Mouse (Mus musculus) hindbrain, embryonic 11.5 days (tissue): Measurements from ENCODE around the gene Prr36. TPM values are rescaled to one million over a fixed set of nuclear protein-coding genes. Genes with fewer than 3 reads are reported as not detected.
A peak's percentile ranks its signal among the peaks of the same experiment; 100 is the strongest.

ENCODE experiments used
- ATAC-seq: fragments of 200-750 bp; cut with Nextera tagmentation; 2 replicates; pipeline ENCODE4 v1.8.0; 2017; ENCODE audit warnings: mild to moderate bottlenecking, moderate TSS enrichment, moderate library complexity; ENCODE audit not compliant: low FRiP score
- DNase-seq: peaks from one replicate; pipeline ENCODE4 v3.0.0-alpha.2; 2015; ENCODE audit warnings: low spot score
- H3K27ac ChIP-seq: fragments of 300-500 bp; sonication (generic); 2 replicates; pipeline ENCODE4 v1.5.1; 2014; ENCODE audit warnings: mild to moderate bottlenecking, low read depth, low read length
- H3K27me3 ChIP-seq: fragments of 300-500 bp; sonication (generic); 2 replicates; pipeline ENCODE4 v1.6.1; 2014; ENCODE audit warnings: mild to moderate bottlenecking, low read length, moderate library complexity, mixed read lengths; ENCODE audit not compliant: control insufficient read depth, insufficient read depth
- H3K36me3 ChIP-seq: fragments of 300-500 bp; sonication (generic); 2 replicates; pipeline ENCODE4 v1.6.1; 2014; ENCODE audit warnings: mild to moderate bottlenecking, low read length, moderate library complexity, mixed read lengths; ENCODE audit not compliant: control insufficient read depth, insufficient read depth
- H3K4me1 ChIP-seq: fragments of 300-500 bp; sonication (generic); replicated peaks from 2 replicates; pipeline ENCODE4 v1.6.1; 2014; ENCODE audit warnings: low read length, mixed read lengths; ENCODE audit not compliant: control insufficient read depth, insufficient read depth
- H3K4me2 ChIP-seq: fragments of 300-500 bp; sonication (generic); replicated peaks from 2 replicates; pipeline ENCODE4 v1.6.1; 2014; ENCODE audit warnings: mild to moderate bottlenecking, low read depth, low read length
- H3K4me3 ChIP-seq: fragments of 300-500 bp; sonication (generic); 2 replicates; pipeline ENCODE4 v1.5.1; 2014; ENCODE audit warnings: low read depth, low read length
- H3K9ac ChIP-seq: fragments of 300-500 bp; sonication (generic); 2 replicates; pipeline ENCODE4 v1.6.1; 2014; ENCODE audit warnings: low read depth, low read length
- H3K9me3 ChIP-seq: fragments of 300-500 bp; sonication (generic); 2 replicates; pipeline ENCODE4 v1.6.1; 2016; ENCODE audit warnings: low read length; ENCODE audit not compliant: control insufficient read depth
- WGBS: fragments of 180-500 bp; shearing (Covaris S2); extraction: QIAGEN DNeasy Blood & Tissue Kit; methylation state at CpG from one replicate; pipeline ENCODE4 v1.1.7; 2014; 5-methylcytosine and 5-hydroxymethylcytosine counted together
- polyA plus RNA-seq: library from polyadenylated mRNA; unstranded; fragments of >200 nt; fragmentation: Nextera tagmentation; extraction: Ambion mirVana; gene quantifications from 2 replicates; pipeline ENCODE4 v1.2.1, GENCODE M21; 2014

Prr36 gene
- polyA plus RNA-seq, 1 experiment from 2014 or later: 33.5 TPM

- Histone ChIP-seq H3K9me3 (no peaks in the 10 kb centered on the region), H3K4me2 (no peak overlapping the region), H3K9ac (no peak overlapping the region), H3K36me3 (peaks cover 16% of the 10 kb centered on the region), H3K4me1 (0 out of 2 replicates have a peak, but pooled peaks cover 2% of the 10 kb centered on the region), H3K4me3 (no peak overlapping the region), H3K27ac (no peak overlapping the region), H3K27me3 (no peaks in the 10 kb centered on the region)
- ATAC-seq: no peak
- WGBS: 91% methylated on average over 8 of the region's 8 CpGs
- DNase-seq: no peak
Measured at GRCm38 (mm10) chr8:4247241-4247640, 30.0 kb upstream of the Prr36 start.

GRCm38 (mm10) chr8:4245737-4246136 is 28.5 kb upstream of the Prr36 start:
- Histone ChIP-seq H3K4me2 (no peak overlapping the region), H3K27me3 (no peaks in the 10 kb centered on the region), H3K4me3 (no peak overlapping the region), H3K9me3 (no peaks in the 10 kb centered on the region), H3K36me3 (peaks cover 16% of the 10 kb centered on the region), H3K27ac (no peak overlapping the region), H3K4me1 (0 out of 2 replicates have a peak, but pooled peaks cover 2% of the 10 kb centered on the region), H3K9ac (no peak overlapping the region)
- no peak for ATAC-seq
- no peak for DNase-seq
- WGBS: 90% methylated on average over 13 of the region's 13 CpGs

GRCm38 (mm10) chr8:4245061-4245460 is 27.8 kb upstream of the Prr36 start:
- no peaks in the 10 kb centered on the region for H3K9me3 ChIP-seq
- WGBS: 96% methylated on average over 5 of the region's 5 CpGs
- peaks cover 4% of the 10 kb centered on the region; the same call in 1 of the 2 replicates for H3K4me1 ChIP-seq
- no peak overlapping the region for H3K4me3 ChIP-seq
- H3K27ac ChIP-seq: no peak overlapping the region
- ATAC-seq (no peak), DNase-seq (no peak)
- no peak overlapping the region for H3K9ac ChIP-seq
- no peaks in the 10 kb centered on the region for H3K27me3 ChIP-seq
- peaks cover 16% of the 10 kb centered on the region for H3K36me3 ChIP-seq
- no peak overlapping the region for H3K4me2 ChIP-seq

- peak overlapping the region; percentile 80 for H3K4me3 ChIP-seq
- peak overlapping the region; percentile 82 for H3K27ac ChIP-seq
- no peaks in the 10 kb centered on the region for H3K27me3 ChIP-seq
- H3K36me3 ChIP-seq: peaks cover 10% of the 10 kb centered on the region
- ATAC-seq: no peak; the same call in 1 of the 2 replicates
- peaks cover 5% of the 10 kb centered on the region for H3K4me1 ChIP-seq
- 15% methylated on average over 19 of the region's 19 CpGs for WGBS
- peak overlapping the region; percentile 79 for H3K9ac ChIP-seq
- no peaks in the 10 kb centered on the region for H3K9me3 ChIP-seq
- H3K4me2 ChIP-seq: peak overlapping the region; percentile 53
- no peak for DNase-seq
Measured at GRCm38 (mm10) chr8:4239193-4239890, 22.1 kb upstream of the Prr36 start.

GRCm38 (mm10) chr8:4238434-4239192 is 21.4 kb upstream of the Prr36 start, which contains the start of the genes Map2k7 and Gm49320:
Gene Map2k7, plus strand, starts transcription at chr8:4238740.
Gene Gm49320, plus strand, starts transcription at chr8:4238865.
- Histone ChIP-seq H3K9ac (peak within 1 kb of the TSS; percentile 79), H3K9me3 (no peaks in the 10 kb centered on the region), H3K4me3 (peak within 1 kb of the TSS; percentile 80), H3K27me3 (no peaks in the 10 kb centered on the region), H3K4me2 (peak within 1 kb of the TSS; percentile 54), H3K36me3 (peaks cover 3% of the 10 kb centered on the region; the same call in 1 of the 2 replicates), H3K27ac (peak within 1 kb of the TSS; percentile 86), H3K4me1 (peaks cover 5% of the 10 kb centered on the region)
- WGBS: under 1% methylated on average over 67 of the region's 71 CpGs
- peak; percentile 95 for ATAC-seq
- peak; percentile 100 for DNase-seq

GRCm38 (mm10) chr8:4237814-4238433 is 20.7 kb upstream of the Prr36 start:
- Histone ChIP-seq H3K9ac (peak overlapping the region; percentile 79), H3K36me3 (no peaks in the 10 kb centered on the region), H3K27me3 (no peaks in the 10 kb centered on the region), H3K4me2 (peak overlapping the region; percentile 54), H3K4me1 (peaks cover 5% of the 10 kb centered on the region), H3K9me3 (no peaks in the 10 kb centered on the region), H3K4me3 (peak overlapping the region; percentile 80), H3K27ac (peak overlapping the region; percentile 86)
- DNase-seq: no peak
- WGBS: 21% methylated on average over 15 of the region's 15 CpGs
- ATAC-seq: no peak; the same call in 1 of the 2 replicates

GRCm38 (mm10) chr8:4230612-4231351 is 13.5 kb upstream of the Prr36 start:
- no peaks in the 10 kb centered on the region; the same call in 1 of the 2 replicates for H3K4me1 ChIP-seq
- H3K9ac ChIP-seq: no peak overlapping the region

GRCm38 (mm10) chr8:4229784-4230183 is 12.5 kb upstream of the Prr36 start:
- H3K9ac ChIP-seq: no peak overlapping the region
- no peak overlapping the region for H3K27ac ChIP-seq
- peaks cover 10% of the 10 kb centered on the region for H3K27me3 ChIP-seq
- 81% methylated on average over 5 of the region's 5 CpGs for WGBS
- DNase-seq (no peak), ATAC-seq (no peak)
- H3K36me3 ChIP-seq: no peaks in the 10 kb centered on the region
- H3K4me3 ChIP-seq: no peak overlapping the region
- no peaks in the 10 kb centered on the region; the same call in 1 of the 2 replicates for H3K4me1 ChIP-seq
- H3K9me3 ChIP-seq: no peaks in the 10 kb centered on the region
- no peak overlapping the region for H3K4me2 ChIP-seq

More at GRCm38 (mm10) chr8:4230612-4231351, 13.5 kb upstream of the Prr36 start:
- no peak for DNase-seq
- Histone ChIP-seq H3K27me3 (peaks cover 10% of the 10 kb centered on the region), H3K27ac (no peak overlapping the region), H3K4me2 (no peak overlapping the region), H3K36me3 (no peaks in the 10 kb centered on the region), H3K9me3 (no peaks in the 10 kb centered on the region), H3K4me3 (no peak overlapping the region)
- WGBS: 62% methylated on average over 10 of the region's 10 CpGs
- ATAC-seq: no peak
